Mouse (Mus musculus) ES-Bruce4 (cell line): ENCODE results near the gene Tek.

Source experiments
- CTCF ChIP-seq: IDR thresholded peaks from one replicate; pipeline ENCODE4 v1.8.1; 2011; ENCODE audit warnings: low read depth, low read length
- EP300 ChIP-seq: IDR thresholded peaks from 2 replicates; pipeline ENCODE4 v1.6.1; 2011; ENCODE audit warnings: low read depth, low read length; ENCODE audit not compliant: insufficient read depth
- POLR2A ChIP-seq: IDR thresholded peaks from one replicate; pipeline ENCODE4 v1.8.1; 2011; ENCODE audit warnings: low read length; ENCODE audit not compliant: insufficient read depth

DNA sequence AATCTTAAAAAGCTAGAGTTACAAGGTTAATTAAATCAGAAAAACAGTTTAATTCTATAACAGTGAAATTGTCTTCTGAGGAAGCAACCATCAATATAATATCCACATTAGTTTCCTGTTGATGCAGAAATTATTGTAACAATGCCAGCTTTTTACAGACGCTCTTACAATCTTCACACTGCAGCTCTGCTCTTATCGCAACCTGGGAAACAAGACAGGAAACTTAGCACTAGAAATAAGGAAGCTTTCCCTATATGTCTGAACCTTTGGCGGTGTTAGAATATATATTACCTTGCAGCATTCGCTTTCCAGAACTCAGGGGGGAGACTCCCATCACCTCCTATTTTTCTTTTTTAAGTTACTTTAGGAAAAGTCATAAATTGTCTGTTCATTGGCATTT, 48.0 kb upstream of the Tek start:
- TF ChIP-seq POLR2A = no peak
- no peak for TF ChIP-seq CTCF
- no peak for TF ChIP-seq EP300
